Mouse (Mus musculus) MEL (cell line): ENCODE results near the gene Gm6710. TPM values are rescaled to one million over a fixed set of nuclear protein-coding genes. Genes with fewer than 3 reads are reported as not detected.
"Not testable (repeated sequence)": the region's sequence is repeated elsewhere in the genome, so short reads cannot be mapped to it uniquely, and the experiment has no call there.

Source experiments
- DNase-seq: peaks from one replicate; pipeline ENCODE4 v3.0.0; 2011; ENCODE audit warnings: low read depth, low spot score
- H3K27ac ChIP-seq: 2 replicates; pipeline ENCODE4 v1.5.1; 2012; ENCODE audit warnings: low read depth, mild to moderate bottlenecking, control low read depth, low read length, moderate library complexity; ENCODE audit not compliant: control insufficient read depth
- H3K27me3 ChIP-seq, 2 experiments: fragments of 150-350 bp in 1 of 2; sonication (generic) in 1 of 2; 2 replicates each; pipeline ENCODE4 v1.6.1; 2012; ENCODE audit warnings: low read length in 2 of 2, mild to moderate bottlenecking in 2 of 2, improper control_type of control experiment in 1 of 2, moderate library complexity in 1 of 2; ENCODE audit not compliant: insufficient read depth in 2 of 2, control insufficient read depth in 1 of 2
- H3K36me3 ChIP-seq, 2 experiments: 2 replicates each; pipeline ENCODE4 v1.6.1; 2012 to 2014; ENCODE audit warnings: low read length in 2 of 2, improper control_type of control experiment in 1 of 2, inconsistent platforms in 1 of 2, mild to moderate bottlenecking in 1 of 2; ENCODE audit not compliant: insufficient read depth in 2 of 2, control insufficient read depth in 1 of 2
- H3K4me1 ChIP-seq, 2 experiments: fragments of 150-350 bp in 1 of 2; sonication (generic) in 1 of 2; 2 replicates each; pipeline ENCODE4 v1.6.1; 2012; ENCODE audit warnings: low read length in 2 of 2, improper control_type of control experiment in 1 of 2, mild to moderate bottlenecking in 1 of 2; ENCODE audit not compliant: insufficient read depth in 2 of 2, control insufficient read depth in 1 of 2
- H3K4me3 ChIP-seq, 2 experiments: fragments of 150-350 bp in 1 of 2; sonication (generic) in 1 of 2; 2 replicates each; pipeline ENCODE4 v1.5.1; 2012; ENCODE audit warnings: low read depth in 2 of 2, low read length in 2 of 2, mild to moderate bottlenecking in 2 of 2, moderate library complexity in 2 of 2, control low read depth in 1 of 2, improper control_type of control experiment in 1 of 2; ENCODE audit not compliant: control insufficient read depth in 1 of 2, insufficient read depth in 1 of 2
- H3K79me2 ChIP-seq: 2 replicates; pipeline ENCODE4 v1.6.1; 2012; ENCODE audit warnings: mild to moderate bottlenecking, low read length, moderate library complexity; ENCODE audit not compliant: control insufficient read depth, poor library complexity, insufficient read depth
- H3K9ac ChIP-seq: 2 replicates; pipeline ENCODE4 v1.6.1; 2012; ENCODE audit warnings: low read depth, mild to moderate bottlenecking, control low read depth, low read length, moderate library complexity; ENCODE audit not compliant: control insufficient read depth, poor library complexity, severe bottlenecking
- H3K9me3 ChIP-seq: fragments of 150-350 bp; sonication (generic); replicated peaks from 2 replicates; pipeline ENCODE4 v1.6.1; 2012; ENCODE audit warnings: mild to moderate bottlenecking, low read length, improper control_type of control experiment, moderate library complexity; ENCODE audit not compliant: insufficient read depth
- polyA plus RNA-seq, 2 experiments: library from polyadenylated mRNA; stranded (reverse) in 1 of 2; unstranded in 1 of 2; fragments of >175 nt in 1 of 2; fragments of >200 nt in 1 of 2; gene quantifications; 2 replicates each; pipeline versions ENCODE4 v1.2.1 to v1.2.4; 2012; ENCODE audit warnings: low replicate concordance in 2 of 2, low read depth in 1 of 2; ENCODE audit not compliant: insufficient read length in 2 of 2, insufficient read depth in 1 of 2, missing spikeins in 1 of 2
- total RNA-seq: library from RNA; depleted of rRNA; stranded (reverse); fragments of 300-350 nt; gene quantifications from 2 replicates; pipeline ENCODE4 v1.2.3, GENCODE M21; 2012; rRNA removed

Gene Gm6710
- 2.6 and 3.2 TPM in 2 replicates for total RNA-seq
- polyA plus RNA-seq, result 100 to 1,000 TPM in 1 of 2 experiments, 1 to 10 TPM in 1; 1.5 to 297 TPM

- not testable (repeated sequence) for H3K4me3 ChIP-seq, H3K27ac ChIP-seq, H3K9me3 ChIP-seq, H3K4me1 ChIP-seq, H3K9ac ChIP-seq, H3K36me3 ChIP-seq, DNase-seq, H3K27me3 ChIP-seq, H3K79me2 ChIP-seq
Observed at GRCm38 (mm10) chr2:175869024-175869423, at the start of gene Gm6710. TSS of gene Gm6710 (plus strand) at chr2:175869219.

Other genes with a start within 250 kb of the Gm6710 start
- gene Gm11007, start 225.2 kb upstream of the Gm6710 start, total RNA-seq, result not detected in 2 replicates
- 100 to 1,000 TPM in 1 of 2 experiments, not detected in 1; 469 TPM for gene Gm11007, start 225.2 kb upstream of the Gm6710 start, polyA plus RNA-seq
- not detected in 2 replicates for gene Zfp969, start 165.6 kb upstream of the Gm6710 start, total RNA-seq
- 100 to 1,000 TPM in 1 of 2 experiments, not detected in 1; 400 TPM for gene Zfp969, start 165.6 kb upstream of the Gm6710 start, polyA plus RNA-seq
- gene Gm2007, start 127.7 kb upstream of the Gm6710 start, total RNA-seq, result not detected in 2 replicates
- 100 to 1,000 TPM in 1 of 2 experiments, not detected in 1; 469 TPM for gene Gm2007, start 127.7 kb upstream of the Gm6710 start, polyA plus RNA-seq
- 0.49 and 0.92 TPM in 2 replicates for gene Gm14288, start 68.1 kb upstream of the Gm6710 start, total RNA-seq
- gene Gm14288, start 68.1 kb upstream of the Gm6710 start, polyA plus RNA-seq, result 10 to 100 TPM in 1 of 2 experiments, not detected in 1; 49.3 TPM
- 8.0 and 13.9 TPM in 2 replicates for gene Zfp966, start 61.9 kb downstream of the Gm6710 start, total RNA-seq
- gene Zfp966, start 61.9 kb downstream of the Gm6710 start, polyA plus RNA-seq, result 100 to 1,000 TPM in 1 of 2 experiments, 1 to 10 TPM in 1; 9.7 to 774 TPM
- 6.4 and 8.9 TPM in 2 replicates for gene Gm2026, start 96.1 kb downstream of the Gm6710 start, total RNA-seq
- under 1 TPM in 1 of 2 experiments, not detected in 1; 0.36 TPM for gene Gm2026, start 96.1 kb downstream of the Gm6710 start, polyA plus RNA-seq